Mouse (Mus musculus): ENCODE results near the gene Zar1l.

GRCm38 (mm10) chr5:150514027-150514426, 3.9 kb downstream of the Zar1l start:
- no peak for TF ChIP-seq CTCF (IDR thresholded peaks at IDR 0.05; ENCODE audit: low read depth, low read length)
- TF ChIP-seq POLR2A (IDR thresholded peaks at IDR 0.05; ENCODE audit: extremely low read depth, insufficient read depth, low read length) = no peak

Measured in liver, adult 2 months (tissue).